Mouse (Mus musculus): ENCODE measurements around the gene Olfr338.
"Not testable (repeated sequence)": the region's sequence is repeated elsewhere in the genome, so short reads cannot be mapped to it uniquely, and the experiment has no call there.

Gene Olfr338

DNA sequence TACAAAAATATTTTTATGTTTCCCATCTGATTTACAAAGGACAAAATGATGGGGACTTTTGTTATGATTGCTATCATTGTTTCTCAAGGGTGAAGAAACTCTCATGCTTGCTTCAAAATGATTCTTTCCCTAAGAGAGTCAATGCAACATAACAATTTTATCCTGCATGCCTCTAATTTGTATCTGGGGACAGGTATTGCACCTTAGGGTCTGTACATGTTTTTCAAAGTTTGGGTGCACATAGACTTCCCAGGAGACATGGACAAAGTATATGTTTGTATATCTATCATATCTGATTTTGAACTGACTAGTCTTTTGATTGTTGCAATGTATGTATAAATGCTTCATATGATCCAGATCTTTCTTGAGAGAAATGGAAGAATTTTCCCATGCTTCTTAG, at the start of gene Olfr338:
TSS of gene Olfr338 (plus strand) at position 301 of the 400 bp plus-strand sequence.
- no peak for DNase-seq

GRCm38 (mm10) chr2:36415174-36415573, 41.9 kb downstream of the Olfr338 start:
- not testable (repeated sequence) for DNase-seq

DNA sequence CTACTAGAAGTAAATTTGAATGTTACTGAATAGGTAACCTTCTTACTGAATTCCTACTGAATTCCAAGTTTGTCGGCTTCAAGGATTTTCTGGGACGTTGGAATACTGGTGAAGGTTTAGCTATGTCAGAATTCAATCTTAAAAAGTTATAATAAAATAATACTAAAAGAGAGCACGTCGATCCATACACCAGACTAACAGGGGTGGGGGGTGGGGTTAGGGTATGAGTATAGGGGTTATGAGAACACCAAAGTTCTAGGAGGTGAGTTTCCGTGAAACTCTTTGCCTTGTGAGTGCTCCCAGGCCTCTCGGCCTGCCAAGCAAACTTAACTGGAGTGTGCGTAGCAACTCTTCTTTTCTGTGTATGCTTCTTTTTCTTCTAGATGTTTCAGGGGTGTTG, 42.3 kb downstream of the Olfr338 start:
- not testable (repeated sequence) for DNase-seq

DNA sequence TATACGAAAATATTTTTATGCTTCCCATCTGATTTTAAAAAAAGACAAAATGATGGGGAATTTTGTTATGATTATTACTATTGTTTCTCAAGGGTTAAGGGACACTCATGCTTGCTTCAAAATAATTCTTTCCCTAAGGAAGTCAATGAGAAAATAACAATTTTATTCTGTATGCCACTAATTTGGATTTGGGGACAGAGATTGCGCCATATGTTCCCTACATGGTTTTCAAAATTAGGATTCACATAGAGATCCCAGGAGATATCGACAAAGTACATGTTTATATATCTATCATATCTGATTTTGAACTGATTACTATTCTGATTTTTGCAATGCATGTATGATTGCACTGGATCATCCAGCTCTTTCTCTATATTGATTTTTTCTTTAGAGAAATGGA, 45.3 kb downstream of the Olfr338 start, which contains the start of gene Olfr339:
TSS of gene Olfr339 (plus strand) at position 301 of the 400 bp plus-strand sequence.
- DNase-seq, result no peak

All from kidney, adult 11 months (tissue).